Comparison of ENCODE assay signal across 14 mouse cellular contexts in the genomic region with DNA sequence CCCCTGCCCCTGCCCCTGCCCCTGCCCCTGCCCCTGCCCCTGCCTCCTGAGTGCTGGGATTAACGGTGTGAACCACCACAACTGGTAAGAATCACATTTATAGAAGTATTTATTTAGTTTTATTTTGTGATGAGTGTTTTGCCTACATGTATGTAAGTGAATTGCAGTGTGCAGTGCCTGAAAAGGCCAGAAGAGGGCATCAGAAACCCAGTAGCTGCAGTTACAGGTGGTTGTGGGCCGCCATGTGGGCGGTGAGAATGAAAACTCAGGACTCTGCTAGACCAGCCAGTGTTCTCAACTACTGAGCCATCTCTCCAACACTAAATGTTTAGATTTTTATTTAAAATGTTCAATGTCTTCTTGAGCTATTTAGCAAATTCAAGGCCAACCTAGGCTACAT. TPM values are rescaled to one million over a fixed set of nuclear protein-coding genes. Genes with fewer than 3 reads are reported as not detected.
DNase-seq lines count a peak whose midpoint lies in the region; ATAC-seq and TF ChIP-seq lines count a peak whose summit lies in the region.
"Had no signal": no experiment of that assay in that cellular context is flagged by ENCODE, and none has a peak within 500 bp of the region (broad histone marks: within the 10 kb centered on the region; RNA-seq: fewer than 3 reads in every experiment).

No protein-coding gene starts in this region.

- no peak overlapping the region for H3K4me2 ChIP-seq in liver, postnatal 0 days (ENCODE audit: low read depth, low read length)
- no peak overlapping the region for H3K4me2 ChIP-seq in forebrain, embryonic 14.5 days (ENCODE audit: low read length)
- H3K4me2 ChIP-seq: lung, embryonic 15.5 days had no signal

- 77% methylated on average over 3 of the region's 3 CpGs for WGBS in liver, postnatal 0 days (ENCODE audit: insufficient replicate concordance)
- WGBS in forebrain, embryonic 14.5 days: 87% methylated on average over 3 of the region's 3 CpGs

- H3K4me1 ChIP-seq in liver, postnatal 0 days (ENCODE audit: insufficient read depth): peaks cover 11% of the 10 kb centered on the region; the same call in 1 of the 2 replicates
- H3K4me1 ChIP-seq in forebrain, embryonic 14.5 days (ENCODE audit: control insufficient read depth, insufficient read depth, low read length): no peaks in the 10 kb centered on the region

- H3K9me3 ChIP-seq in liver, postnatal 0 days (ENCODE audit: low read length): 0 out of 2 replicates have a peak, but pooled peaks cover 3% of the 10 kb centered on the region
- no peaks in the 10 kb centered on the region for H3K9me3 ChIP-seq in forebrain, embryonic 14.5 days (replicated peaks; ENCODE audit: control insufficient read depth, low read length)
- H3K9me3 ChIP-seq: heart, embryonic 10.5 days; lung, embryonic 15.5 days had no signal

- TF ChIP-seq POLR2A in brain, embryonic 14.5 days (IDR thresholded peaks at IDR 0.05; ENCODE audit: borderline replicate concordance, extremely low read depth, insufficient read depth, insufficient read length, poor library complexity, severe bottlenecking): no peak

- DNase-seq in heart, adult 11 months: peak; percentile 74
- DNase-seq in heart, postnatal 36 days: no peak
- DNase-seq in liver, postnatal 0 days: no peak
- no peak for DNase-seq in liver
- DNase-seq in CD4-positive helper T cell, adult 2 months (ENCODE audit: low read depth, low spot score): peak; percentile 16
- DNase-seq in brain, embryonic 14.5 days (ENCODE audit: low read depth): no peak
- DNase-seq in forebrain, embryonic 14.5 days (ENCODE audit: low spot score): no peak
- DNase-seq in cerebellum, adult 18-20 months: no peak
- DNase-seq: cerebellum, adult 11-12 months; kidney, adult 2 months; layer of hippocampus, adult 9-11 months had no signal

- peak; percentile 34; the same call in 1 of the 2 replicates for TF ChIP-seq CTCF in liver, postnatal 0 days (IDR thresholded peaks at IDR 0.05; ENCODE audit: low read depth)
- TF ChIP-seq CTCF in brain, embryonic 14.5 days (IDR thresholded peaks at IDR 0.05; ENCODE audit: borderline replicate concordance, extremely low read depth, insufficient read depth, insufficient read length): peak; percentile 15; the same call in 1 of the 2 replicates

- no peaks in the 10 kb centered on the region for H3K27me3 ChIP-seq in liver, postnatal 0 days (ENCODE audit: insufficient read depth, low read length)
- H3K27me3 ChIP-seq in forebrain, embryonic 14.5 days (replicated peaks; ENCODE audit: control insufficient read depth, insufficient read depth, low read length): no peaks in the 10 kb centered on the region
- H3K27me3 ChIP-seq: lung, embryonic 15.5 days had no signal

- no peak overlapping the region for H3K27ac ChIP-seq in liver, postnatal 0 days (ENCODE audit: low read depth)
- no peak overlapping the region for H3K27ac ChIP-seq in forebrain, embryonic 14.5 days (ENCODE audit: low read depth, low read length)
- H3K27ac ChIP-seq: heart, embryonic 10.5 days; lung, embryonic 15.5 days had no signal

- no peak overlapping the region for H3K4me3 ChIP-seq in liver, postnatal 0 days (ENCODE audit: low read depth, low read length)
- H3K4me3 ChIP-seq in forebrain, embryonic 14.5 days (ENCODE audit: low read depth, low read length): no peak overlapping the region
- H3K4me3 ChIP-seq: heart, embryonic 10.5 days; lung, embryonic 15.5 days had no signal

- TF ChIP-seq EP300 in liver, postnatal 0 days (IDR thresholded peaks at IDR 0.05; ENCODE audit: low read depth): no peak

- no peak for ATAC-seq in liver, postnatal 0 days
- no peak for ATAC-seq in forebrain, embryonic 14.5 days
- ATAC-seq: activated CD4-positive, CD25-positive, alpha-beta regulatory T cell, adult 4 months had no signal

- H3K36me3 ChIP-seq in liver, postnatal 0 days (replicated peaks; ENCODE audit: insufficient read depth, low read length): no peaks in the 10 kb centered on the region
- H3K36me3 ChIP-seq in forebrain, embryonic 14.5 days (ENCODE audit: control insufficient read depth, insufficient read depth, low read length): no peaks in the 10 kb centered on the region
- H3K36me3 ChIP-seq: heart, embryonic 10.5 days; lung, embryonic 15.5 days had no signal

- intact Hi-C loops in heart, postnatal 36 days (cut with DNase I): loop anchor here (5.0 kb wide), 1 partner anchor 506 kb away; no protein-coding TSS in a partner anchor

- no peak overlapping the region for H3K9ac ChIP-seq in liver, postnatal 0 days (replicated peaks)
- H3K9ac ChIP-seq in forebrain, embryonic 14.5 days (ENCODE audit: low read length): no peak overlapping the region
- H3K9ac ChIP-seq: lung, embryonic 15.5 days had no signal

RNA-seq across cellular contexts. Expression of gene Ypel5, which starts 39.7 kb away (rescaled TPM):
- 10 to 100 TPM; 36.9 to 43.4 TPM for total RNA-seq in heart, postnatal 36 days (2021)
- polyA plus RNA-seq in liver, postnatal 0 days (2015; fragmentation: Nextera tagmentation; extraction: Ambion mirVana): 59.4 and 59.7 TPM in 2 replicates
- polyA plus RNA-seq in brain, embryonic 14.5 days (2012; rRNA removed): 39.1 and 42.5 TPM in 2 replicates
- polyA plus RNA-seq in forebrain, embryonic 14.5 days (2014; fragmentation: Nextera tagmentation; extraction: Ambion mirVana): 118 and 128 TPM in 2 replicates

Comparison
In these comparisons a context has a peak if more than half of its experiments do, and no peak if none do; other contexts are left out.
1. DNase-seq: peak in heart, adult 11 months (single experiment) and CD4-positive helper T cell, adult 2 months (single experiment); none in heart, postnatal 36 days (0 of 2), liver, postnatal 0 days (single experiment), liver (single experiment), brain, embryonic 14.5 days (single experiment), forebrain, embryonic 14.5 days (single experiment) and cerebellum, adult 18-20 months (0 of 2).